Mouse (Mus musculus) bone marrow macrophage, adult 2 months (primary cell): ENCODE measurements around the gene Ing3.

Experiments
- CTCF ChIP-seq: IDR thresholded peaks from 2 replicates; pipeline ENCODE4 v1.5.1; 2012; ENCODE audit warnings: low read depth, mild to moderate bottlenecking, low read length, moderate library complexity
- POLR2A ChIP-seq: IDR thresholded peaks from 2 replicates; pipeline ENCODE4 v1.6.1; 2012; ENCODE audit warnings: mild to moderate bottlenecking, low read depth, low read length, borderline replicate concordance

GRCm38 (mm10) chr6:21950676-21951075 lies 1.3 kb downstream of the Ing3 start:
- TF ChIP-seq CTCF = no peak
- TF ChIP-seq POLR2A = no peak
